ENCODE assay signal across 1 mouse cellular context in genomic region chr8:72491017-72491416, GRCm38 (mm10).
TF ChIP-seq lines count a peak whose summit lies in the region.

No protein-coding gene starts in this region.

TF ChIP-seq in CH12.LX, 34 proteins besides CTCF, POLR2A, EP300 and RAD21 (continued from another document):
- no peak for TF ChIP-seq HCFC1 (IDR thresholded peaks at IDR 0.05; ENCODE audit: low read depth, low read length)
- no peak for TF ChIP-seq TBP (conservative IDR thresholded peaks at IDR 0.05; ENCODE audit: low read depth, low read length)
- TF ChIP-seq MAZ (IDR thresholded peaks at IDR 0.05; ENCODE audit: low read depth, low read length) = no peak
- TF ChIP-seq PAX5 (IDR thresholded peaks at IDR 0.05; ENCODE audit: low read length) = no peak
